Mouse (Mus musculus) myocyte (in vitro differentiated cells): ENCODE measurements around the gene Pih1d1. TPM values are rescaled to one million over a fixed set of nuclear protein-coding genes. Genes with fewer than 3 reads are reported as not detected.

Experiments
- H3K27me3 ChIP-seq: one replicate; pipeline ENCODE4 v1.6.1; 2011; ENCODE audit not compliant: control insufficient read depth, insufficient read depth, insufficient read length
- H3K36me3 ChIP-seq: one replicate; pipeline ENCODE4 v1.6.1; 2011; ENCODE audit not compliant: control insufficient read depth, insufficient read depth
- H3K4me2 ChIP-seq: one replicate; pipeline ENCODE4 v1.6.1; 2011; ENCODE audit warnings: low read depth, control low read depth
- H3K4me3 ChIP-seq: one replicate; pipeline ENCODE4 v1.5.1; 2011; ENCODE audit warnings: mild to moderate bottlenecking, control low read depth, moderate library complexity
- H3K79me2 ChIP-seq: one replicate; pipeline ENCODE4 v1.6.1; 2011; ENCODE audit not compliant: control insufficient read depth, insufficient read depth
- H3ac ChIP-seq: one replicate; pipeline ENCODE4 v1.6.1; 2011; ENCODE audit not compliant: control insufficient read depth, insufficient read length
- CEBPB ChIP-seq: IDR thresholded peaks from 2 replicates; pipeline ENCODE4 v1.6.1; 2011; ENCODE audit warnings: mild to moderate bottlenecking, moderate library complexity; ENCODE audit not compliant: poor library complexity, insufficient read depth, severe bottlenecking
- E2F4 ChIP-seq: IDR thresholded peaks from one replicate; pipeline ENCODE4 v1.6.1; 2011; ENCODE audit warnings: mild to moderate bottlenecking, control low read depth, moderate library complexity; ENCODE audit not compliant: insufficient read depth
- MAX ChIP-seq: IDR thresholded peaks from one replicate; pipeline ENCODE4 v1.6.1; 2011; ENCODE audit warnings: low read depth, mild to moderate bottlenecking, control low read depth
- MYOD1 ChIP-seq, 3 experiments: IDR thresholded peaks; one replicate each; pipeline ENCODE4 v1.6.1; 2011; ENCODE audit warnings: control low read depth in 2 of 3, low read depth in 2 of 3, mild to moderate bottlenecking in 2 of 3, moderate library complexity in 1 of 3; ENCODE audit not compliant: insufficient read length in 2 of 3, control insufficient read depth in 1 of 3
- MYOG ChIP-seq, 3 experiments: IDR thresholded peaks; one replicate each; pipeline ENCODE4 v1.6.1; 2011; ENCODE audit warnings: control low read depth in 2 of 3, low read depth in 2 of 3, mild to moderate bottlenecking in 2 of 3; ENCODE audit not compliant: insufficient read length in 2 of 3, control insufficient read depth in 1 of 3, insufficient read depth in 1 of 3
- POLR2A ChIP-seq: IDR thresholded peaks from one replicate; pipeline ENCODE4 v1.6.1; 2011; ENCODE audit warnings: low read depth, mild to moderate bottlenecking, control low read depth, moderate library complexity; ENCODE audit not compliant: insufficient read length
- POLR2AphosphoS2 ChIP-seq: IDR thresholded peaks from one replicate; pipeline ENCODE4 v1.6.1; 2011; ENCODE audit warnings: low read depth, control low read depth; ENCODE audit not compliant: insufficient read length
- REST ChIP-seq: IDR thresholded peaks from one replicate; pipeline ENCODE4 v1.6.1; 2011; ENCODE audit warnings: mild to moderate bottlenecking, control low read depth, moderate library complexity; ENCODE audit not compliant: insufficient read depth, insufficient read length
- SRF ChIP-seq: IDR thresholded peaks from one replicate; pipeline ENCODE4 v1.6.1; 2011; ENCODE audit warnings: low read depth; ENCODE audit not compliant: control insufficient read depth, insufficient read length
- TCF12 ChIP-seq: IDR thresholded peaks from one replicate; pipeline ENCODE4 v1.6.1; 2011; ENCODE audit warnings: mild to moderate bottlenecking, control low read depth; ENCODE audit not compliant: poor library complexity, insufficient read depth, severe bottlenecking
- TCF3 ChIP-seq: IDR thresholded peaks from one replicate; pipeline ENCODE4 v1.6.1; 2011; ENCODE audit warnings: low read depth, control low read depth; ENCODE audit not compliant: insufficient read length
- USF1 ChIP-seq: IDR thresholded peaks from one replicate; pipeline ENCODE4 v1.6.1; 2011; ENCODE audit warnings: low read depth, mild to moderate bottlenecking, control low read depth, moderate library complexity
- polyA plus RNA-seq: library from polyadenylated mRNA; unstranded; fragments of >200 nt; fragmentation: generic; extraction: Trizol; gene quantifications from one replicate; pipeline ENCODE4 v1.2.1, GENCODE M21; 2012; ENCODE audit warnings: missing spikeins

Pih1d1 gene
- polyA plus RNA-seq, 1 experiment: 81.9 TPM

DNA sequence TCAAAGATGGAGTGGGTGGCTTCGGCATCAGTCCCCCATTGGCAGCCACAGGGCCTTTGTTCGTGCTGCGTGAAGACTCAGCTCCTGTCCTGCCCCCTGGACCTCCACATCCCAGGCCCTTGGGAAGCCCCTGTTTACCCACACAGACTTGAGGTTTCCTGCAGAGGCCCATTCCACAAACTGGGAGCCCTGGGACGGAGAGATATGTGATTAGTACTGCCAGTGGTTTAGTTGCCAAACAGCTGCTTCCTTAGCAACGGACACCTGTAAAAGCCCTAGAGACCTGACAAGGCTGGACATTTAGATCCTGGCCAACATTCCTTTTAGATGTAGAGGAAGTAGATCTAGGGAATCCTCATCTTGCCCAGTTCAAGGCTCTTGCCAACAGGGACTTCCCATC lies 12.2 kb upstream of the Pih1d1 start:
- peaks cover 4% of the 10 kb centered on the region for H3K36me3 ChIP-seq
- H3ac ChIP-seq: no peak overlapping the region

DNA sequence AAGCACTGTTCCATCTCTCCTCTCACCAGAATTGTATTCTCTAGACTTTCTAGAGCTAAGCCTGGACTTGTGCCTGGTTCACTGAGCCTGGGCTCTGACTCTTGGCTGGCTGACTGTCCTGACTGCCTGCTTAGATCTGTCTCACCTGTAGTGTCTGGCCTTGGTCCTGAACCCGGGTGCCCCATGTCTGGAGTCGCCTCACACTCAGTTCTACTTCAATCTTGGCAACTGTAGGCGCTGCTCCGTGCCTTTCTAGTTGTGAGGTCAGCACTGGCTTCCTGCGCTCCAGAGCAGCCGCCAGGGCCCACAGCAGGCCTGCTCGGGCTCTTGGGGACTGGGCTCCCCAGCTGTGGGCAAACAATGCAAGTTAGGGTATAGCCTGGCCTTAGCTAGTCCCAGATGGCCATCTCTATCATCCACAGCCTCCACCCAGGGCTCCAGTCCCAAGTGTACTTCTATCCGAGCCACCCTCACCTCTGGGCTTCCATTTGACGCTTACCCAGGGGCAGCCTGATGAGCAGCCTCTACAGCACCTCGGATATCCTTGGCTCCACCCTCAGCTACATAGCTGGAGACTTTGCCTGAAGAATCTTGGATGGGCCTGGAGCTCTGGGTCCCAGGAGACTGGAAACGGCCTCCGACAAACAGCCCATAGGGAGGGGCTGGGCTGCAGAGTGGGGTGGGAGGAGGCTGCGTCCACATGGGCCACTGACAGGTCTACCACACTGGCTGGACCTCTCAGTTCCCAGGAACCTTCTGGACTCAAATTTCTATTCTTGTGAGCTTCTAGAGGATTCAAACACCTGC lies 9.5 kb upstream of the Pih1d1 start:
- peaks cover 4% of the 10 kb centered on the region for H3K36me3 ChIP-seq
- H3K27me3 ChIP-seq: no peaks in the 10 kb centered on the region
- H3K79me2 ChIP-seq: no peaks in the 10 kb centered on the region
- H3K4me3 ChIP-seq: no peak overlapping the region
- no peak overlapping the region for H3ac ChIP-seq
- H3K4me2 ChIP-seq: no peak overlapping the region
- TF ChIP-seq POLR2AphosphoS2 (no peak), MYOD1 (IDR thresholded peaks at IDR 0.05; ENCODE audit: control insufficient read depth in 1 of 3, insufficient read length in 2 of 3, low read depth in 2 of 3) (no peak), TCF12 (no peak), POLR2A (no peak), MAX (no peak), REST (no peak), USF1 (no peak), SRF (no peak), E2F4 (no peak), CEBPB (no peak), MYOG (IDR thresholded peaks at IDR 0.05; ENCODE audit: control insufficient read depth in 1 of 3, insufficient read depth in 1 of 3, insufficient read length in 2 of 3, low read depth in 2 of 3) (no peak), TCF3 (no peak)

More for the DNA sequence above, 12.2 kb upstream of the Pih1d1 start:
- Histone ChIP-seq H3K27me3 (no peaks in the 10 kb centered on the region), H3K79me2 (no peaks in the 10 kb centered on the region), H3K4me3 (no peak overlapping the region), H3K4me2 (no peak overlapping the region)
- TF ChIP-seq E2F4 (no peak), SRF (no peak), MYOD1 (IDR thresholded peaks at IDR 0.05; ENCODE audit: control insufficient read depth in 1 of 3, insufficient read length in 2 of 3, low read depth in 2 of 3) (no peak), POLR2A (no peak), TCF3 (no peak), CEBPB (no peak), MYOG (IDR thresholded peaks at IDR 0.05; ENCODE audit: control insufficient read depth in 1 of 3, insufficient read depth in 1 of 3, insufficient read length in 2 of 3, low read depth in 2 of 3) (no peak), USF1 (no peak), MAX (no peak), TCF12 (no peak)

DNA sequence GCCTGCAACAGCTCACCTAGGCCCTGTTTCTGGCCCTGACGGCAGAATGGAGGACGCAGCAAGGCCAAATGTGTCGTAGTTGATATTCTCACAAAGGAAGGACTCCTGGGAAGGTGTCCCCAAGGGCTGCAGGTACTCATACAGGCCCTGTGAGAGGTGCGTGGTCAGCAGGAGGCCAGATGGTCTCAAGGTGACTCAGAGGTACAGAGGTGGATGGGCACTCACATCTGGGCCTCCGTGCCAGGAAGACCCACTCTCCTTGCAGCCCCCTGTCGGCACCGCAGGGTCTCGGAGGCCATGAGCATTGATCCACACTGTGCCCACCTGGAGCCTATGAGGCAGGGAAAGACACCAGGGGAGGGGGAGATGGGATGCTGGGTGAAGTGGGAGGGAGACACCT lies 8.6 kb upstream of the Pih1d1 start:
- Histone ChIP-seq H3K4me3 (no peak overlapping the region), H3K79me2 (no peaks in the 10 kb centered on the region), H3K4me2 (no peak overlapping the region), H3K36me3 (peaks cover 4% of the 10 kb centered on the region), H3ac (no peak overlapping the region), H3K27me3 (no peaks in the 10 kb centered on the region)
- TF ChIP-seq MYOG (IDR thresholded peaks at IDR 0.05; ENCODE audit: control insufficient read depth in 1 of 3, insufficient read depth in 1 of 3, insufficient read length in 2 of 3, low read depth in 2 of 3): no peak
- no peak for TF ChIP-seq SRF
- TF ChIP-seq TCF3: no peak
- TF ChIP-seq POLR2AphosphoS2: no peak
- no peak for TF ChIP-seq MAX
- TF ChIP-seq USF1: no peak
- TF ChIP-seq REST: no peak
- no peak for TF ChIP-seq MYOD1 (IDR thresholded peaks at IDR 0.05; ENCODE audit: control insufficient read depth in 1 of 3, insufficient read length in 2 of 3, low read depth in 2 of 3)

DNA sequence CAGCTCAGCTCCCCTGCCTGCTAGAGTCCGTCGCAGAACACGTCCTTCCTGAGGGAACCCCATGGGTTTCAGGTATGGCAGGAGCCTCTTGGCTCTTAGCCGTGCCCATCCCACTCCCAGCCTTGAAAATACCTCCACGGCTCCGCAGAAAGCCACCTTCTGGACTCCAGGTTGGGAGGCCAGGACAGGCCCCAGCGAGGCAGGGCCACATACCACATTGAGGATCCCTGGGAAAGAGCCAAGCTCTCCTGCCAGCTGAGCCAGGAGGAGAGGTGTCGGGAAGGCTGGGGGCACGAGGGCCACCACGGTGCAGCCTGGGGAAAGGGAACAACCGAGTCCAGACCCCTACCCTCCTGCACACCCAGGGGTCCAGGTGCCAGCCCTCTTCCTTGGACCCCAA lies 6.8 kb upstream of the Pih1d1 start:
- H3K79me2 ChIP-seq: no peaks in the 10 kb centered on the region
- H3K27me3 ChIP-seq: no peaks in the 10 kb centered on the region
- TF ChIP-seq POLR2AphosphoS2: no peak
- TF ChIP-seq MAX: no peak
- TF ChIP-seq MYOD1 (IDR thresholded peaks at IDR 0.05; ENCODE audit: control insufficient read depth in 1 of 3, insufficient read length in 2 of 3, low read depth in 2 of 3): no peak
- TF ChIP-seq E2F4: no peak
- TF ChIP-seq MYOG (IDR thresholded peaks at IDR 0.05; ENCODE audit: control insufficient read depth in 1 of 3, insufficient read depth in 1 of 3, insufficient read length in 2 of 3, low read depth in 2 of 3): no peak
- TF ChIP-seq USF1: no peak
- no peak for TF ChIP-seq TCF3
- no peak for TF ChIP-seq POLR2A
- TF ChIP-seq SRF: no peak
- TF ChIP-seq TCF12: no peak
- no peak for TF ChIP-seq CEBPB
- TF ChIP-seq REST: no peak
- H3K4me3 ChIP-seq: no peak overlapping the region
- H3ac ChIP-seq: no peak overlapping the region
- peaks cover 4% of the 10 kb centered on the region for H3K36me3 ChIP-seq
- H3K4me2 ChIP-seq: no peak overlapping the region
